Mouse (Mus musculus) MEL (cell line): ENCODE measurements around the gene Mical3. TPM values are rescaled to one million over a fixed set of nuclear protein-coding genes. Genes with fewer than 3 reads are reported as not detected.

ENCODE experiments used
- DNase-seq: peaks from one replicate; pipeline ENCODE4 v3.0.0; 2011; ENCODE audit warnings: low read depth, low spot score
- H3K27ac ChIP-seq: 2 replicates; pipeline ENCODE4 v1.5.1; 2012; ENCODE audit warnings: low read depth, mild to moderate bottlenecking, control low read depth, low read length, moderate library complexity; ENCODE audit not compliant: control insufficient read depth
- H3K27me3 ChIP-seq, 2 experiments: fragments of 150-350 bp in 1 of 2; sonication (generic) in 1 of 2; 2 replicates each; pipeline ENCODE4 v1.6.1; 2012; ENCODE audit warnings: low read length in 2 of 2, mild to moderate bottlenecking in 2 of 2, improper control_type of control experiment in 1 of 2, moderate library complexity in 1 of 2; ENCODE audit not compliant: insufficient read depth in 2 of 2, control insufficient read depth in 1 of 2
- H3K36me3 ChIP-seq, 2 experiments: 2 replicates each; pipeline ENCODE4 v1.6.1; 2012 to 2014; ENCODE audit warnings: low read length in 2 of 2, improper control_type of control experiment in 1 of 2, inconsistent platforms in 1 of 2, mild to moderate bottlenecking in 1 of 2; ENCODE audit not compliant: insufficient read depth in 2 of 2, control insufficient read depth in 1 of 2
- H3K4me1 ChIP-seq, 2 experiments: fragments of 150-350 bp in 1 of 2; sonication (generic) in 1 of 2; 2 replicates each; pipeline ENCODE4 v1.6.1; 2012; ENCODE audit warnings: low read length in 2 of 2, improper control_type of control experiment in 1 of 2, mild to moderate bottlenecking in 1 of 2; ENCODE audit not compliant: insufficient read depth in 2 of 2, control insufficient read depth in 1 of 2
- H3K4me3 ChIP-seq, 2 experiments: fragments of 150-350 bp in 1 of 2; sonication (generic) in 1 of 2; 2 replicates each; pipeline ENCODE4 v1.5.1; 2012; ENCODE audit warnings: low read depth in 2 of 2, low read length in 2 of 2, mild to moderate bottlenecking in 2 of 2, moderate library complexity in 2 of 2, control low read depth in 1 of 2, improper control_type of control experiment in 1 of 2; ENCODE audit not compliant: control insufficient read depth in 1 of 2, insufficient read depth in 1 of 2
- H3K79me2 ChIP-seq: 2 replicates; pipeline ENCODE4 v1.6.1; 2012; ENCODE audit warnings: mild to moderate bottlenecking, low read length, moderate library complexity; ENCODE audit not compliant: control insufficient read depth, poor library complexity, insufficient read depth
- H3K9ac ChIP-seq: 2 replicates; pipeline ENCODE4 v1.6.1; 2012; ENCODE audit warnings: low read depth, mild to moderate bottlenecking, control low read depth, low read length, moderate library complexity; ENCODE audit not compliant: control insufficient read depth, poor library complexity, severe bottlenecking
- H3K9me3 ChIP-seq: fragments of 150-350 bp; sonication (generic); replicated peaks from 2 replicates; pipeline ENCODE4 v1.6.1; 2012; ENCODE audit warnings: mild to moderate bottlenecking, low read length, improper control_type of control experiment, moderate library complexity; ENCODE audit not compliant: insufficient read depth
- CHD1 ChIP-seq: IDR thresholded peaks from 2 replicates; pipeline ENCODE4 v1.6.1; 2012; ENCODE audit warnings: low read depth, mild to moderate bottlenecking, inconsistent platforms, low read length, improper control_type of control experiment
- CTCF ChIP-seq, 3 experiments: IDR thresholded peaks in 2 of 3; conservative IDR thresholded peaks in 1 of 3; 2 replicates each; pipeline ENCODE4 v1.5.1; 2011 to 2012; ENCODE audit warnings: low read length in 3 of 3, low read depth in 2 of 3, mild to moderate bottlenecking in 2 of 3, improper control_type of control experiment in 1 of 3, inconsistent platforms in 1 of 3, mixed read lengths in 1 of 3, moderate library complexity in 1 of 3; ENCODE audit not compliant: control insufficient read depth in 1 of 3, insufficient read depth in 1 of 3, poor library complexity in 1 of 3, severe bottlenecking in 1 of 3
- E2F4 ChIP-seq: IDR thresholded peaks from 2 replicates; pipeline ENCODE4 v1.6.1; 2011; ENCODE audit warnings: low read depth, low read length, improper control_type of control experiment, borderline replicate concordance
- ELF1 ChIP-seq: IDR thresholded peaks from 2 replicates; pipeline ENCODE4 v1.6.1; 2014; ENCODE audit warnings: low read depth, mild to moderate bottlenecking, inconsistent platforms, low read length, improper control_type of control experiment, moderate library complexity
- EP300 ChIP-seq, 2 experiments: IDR thresholded peaks; 2 replicates each; pipeline ENCODE4 v1.6.1; 2011; ENCODE audit warnings: improper control_type of control experiment in 2 of 2, low read length in 2 of 2, low read depth in 1 of 2, mild to moderate bottlenecking in 1 of 2
- ETS1 ChIP-seq: IDR thresholded peaks from 2 replicates; pipeline ENCODE4 v1.6.1; 2012; ENCODE audit warnings: low read depth, mild to moderate bottlenecking, inconsistent platforms, low read length, improper control_type of control experiment, moderate library complexity
- GABPA ChIP-seq: IDR thresholded peaks from 2 replicates; pipeline ENCODE4 v1.6.1; 2012; ENCODE audit warnings: low read depth, mild to moderate bottlenecking, inconsistent platforms, low read length, improper control_type of control experiment, moderate library complexity
- GATA1 ChIP-seq: IDR thresholded peaks from 2 replicates; pipeline ENCODE4 v1.6.1; 2011; ENCODE audit warnings: low read depth, low read length, improper control_type of control experiment
- HCFC1 ChIP-seq: IDR thresholded peaks from 2 replicates; pipeline ENCODE4 v1.6.1; 2012; ENCODE audit warnings: low read depth, mild to moderate bottlenecking, inconsistent platforms, low read length, improper control_type of control experiment, moderate library complexity
- MAFK ChIP-seq: IDR thresholded peaks from 2 replicates; pipeline ENCODE4 v1.6.1; 2011; ENCODE audit warnings: low read depth, mild to moderate bottlenecking, low read length, improper control_type of control experiment, borderline replicate concordance
- MAX ChIP-seq: IDR thresholded peaks from 2 replicates; pipeline ENCODE4 v1.6.1; 2011; ENCODE audit warnings: low read length, improper control_type of control experiment
- MAZ ChIP-seq: IDR thresholded peaks from 2 replicates; pipeline ENCODE4 v1.6.1; 2012; ENCODE audit warnings: low read depth, mild to moderate bottlenecking, inconsistent platforms, low read length, improper control_type of control experiment
- MEF2A ChIP-seq: IDR thresholded peaks from 2 replicates; pipeline ENCODE4 v1.6.1; 2014; ENCODE audit warnings: low read depth, mild to moderate bottlenecking, inconsistent platforms, low read length, improper control_type of control experiment; ENCODE audit not compliant: poor library complexity, insufficient replicate concordance, severe bottlenecking; ENCODE audit errors: extremely low read depth
- MXI1 ChIP-seq: IDR thresholded peaks from 2 replicates; pipeline ENCODE4 v1.6.1; 2011; ENCODE audit warnings: mild to moderate bottlenecking, low read depth, low read length, improper control_type of control experiment
- MYB ChIP-seq: IDR thresholded peaks from 2 replicates; pipeline ENCODE4 v1.6.1; 2011; ENCODE audit warnings: mild to moderate bottlenecking, low read depth, low read length, improper control_type of control experiment
- POLR2AphosphoS2 ChIP-seq: IDR thresholded peaks from 2 replicates; pipeline ENCODE4 v1.6.1; 2011; ENCODE audit warnings: low read length, improper control_type of control experiment
- RAD21 ChIP-seq: IDR thresholded peaks from 2 replicates; pipeline ENCODE4 v1.6.1; 2011; ENCODE audit warnings: mild to moderate bottlenecking, low read depth, low read length, improper control_type of control experiment
- RCOR1 ChIP-seq: IDR thresholded peaks from 2 replicates; pipeline ENCODE4 v1.6.1; 2012; ENCODE audit warnings: low read depth, mild to moderate bottlenecking, inconsistent platforms, low read length, improper control_type of control experiment
- SIN3A ChIP-seq: IDR thresholded peaks from 2 replicates; pipeline ENCODE4 v1.6.1; 2012; ENCODE audit warnings: low read length, improper control_type of control experiment, inconsistent platforms
- SMC3 ChIP-seq: IDR thresholded peaks from 2 replicates; pipeline ENCODE4 v1.6.1; 2011; ENCODE audit warnings: low read depth, low read length, improper control_type of control experiment
- TAL1 ChIP-seq: IDR thresholded peaks from 2 replicates; pipeline ENCODE4 v1.6.1; 2012; ENCODE audit warnings: mild to moderate bottlenecking, inconsistent platforms, low read length, moderate library complexity, mixed read lengths
- TBP ChIP-seq: IDR thresholded peaks from 2 replicates; pipeline ENCODE4 v1.8.0; 2011; ENCODE audit warnings: low read depth, low read length, improper control_type of control experiment
- TCF12 ChIP-seq: IDR thresholded peaks from 2 replicates; pipeline ENCODE4 v1.6.1; 2014; ENCODE audit warnings: low read depth, mild to moderate bottlenecking, inconsistent platforms, low read length, improper control_type of control experiment, moderate library complexity
- UBTF ChIP-seq: IDR thresholded peaks from 2 replicates; pipeline ENCODE4 v1.6.1; 2012; ENCODE audit warnings: low read depth, mild to moderate bottlenecking, inconsistent platforms, low read length, improper control_type of control experiment, moderate library complexity, borderline replicate concordance; ENCODE audit not compliant: insufficient read depth
- USF1 ChIP-seq: IDR thresholded peaks from 2 replicates; pipeline ENCODE4 v1.6.1; 2014; ENCODE audit warnings: low read depth, mild to moderate bottlenecking, inconsistent platforms, low read length, improper control_type of control experiment, moderate library complexity
- ZC3H11A ChIP-seq: IDR thresholded peaks from 2 replicates; pipeline ENCODE4 v1.6.1; 2012; ENCODE audit warnings: low read depth, mild to moderate bottlenecking, inconsistent platforms, low read length, improper control_type of control experiment
- ZKSCAN1 ChIP-seq: IDR thresholded peaks from 2 replicates; pipeline ENCODE4 v1.6.1; 2012; ENCODE audit warnings: low read depth, mild to moderate bottlenecking, inconsistent platforms, low read length, improper control_type of control experiment, moderate library complexity
- ZMIZ1 ChIP-seq: IDR thresholded peaks from 2 replicates; pipeline ENCODE4 v1.6.1; 2012; ENCODE audit warnings: low read depth, mild to moderate bottlenecking, inconsistent platforms, low read length, improper control_type of control experiment, moderate library complexity
- ZNF384 ChIP-seq: IDR thresholded peaks from 2 replicates; pipeline ENCODE4 v1.6.1; 2012; ENCODE audit warnings: low read depth, mild to moderate bottlenecking, inconsistent platforms, low read length, improper control_type of control experiment
- polyA plus RNA-seq, 2 experiments: library from polyadenylated mRNA; stranded (reverse) in 1 of 2; unstranded in 1 of 2; fragments of >175 nt in 1 of 2; fragments of >200 nt in 1 of 2; gene quantifications; 2 replicates each; pipeline versions ENCODE4 v1.2.1 to v1.2.4; 2012; ENCODE audit warnings: low replicate concordance in 2 of 2, low read depth in 1 of 2; ENCODE audit not compliant: insufficient read length in 2 of 2, insufficient read depth in 1 of 2, missing spikeins in 1 of 2
- total RNA-seq: library from RNA; depleted of rRNA; stranded (reverse); fragments of 300-350 nt; gene quantifications from 2 replicates; pipeline ENCODE4 v1.2.3, GENCODE M21; 2012

The Mical3 gene
- total and polyA plus RNA-seq, 3 experiments = 19.8 to 125 (median 31.4) TPM

GRCm38 (mm10) chr6:121084050-121084480 is 46.7 kb downstream of the Mical3 start:
- Histone ChIP-seq H3K36me3 (peaks cover 4 to 17% of the 10 kb centered on the region in 2 experiments), H3K79me2 (peaks cover 56% of the 10 kb centered on the region), H3K9me3 (no peaks in the 10 kb centered on the region), H3K4me3 (no peak overlapping the region), H3K27ac (peak overlapping the region; percentile 77), H3K27me3 (no peaks in the 10 kb centered on the region), H3K9ac (peak overlapping the region; percentile 30), H3K4me1 (peaks cover 14 to 20% of the 10 kb centered on the region in 2 experiments)
- peak; percentile 60 for TF ChIP-seq GATA1
- TF ChIP-seq MYB = no peak
- no peak for TF ChIP-seq ZC3H11A
- TF ChIP-seq MEF2A = no peak
- TF ChIP-seq UBTF = no peak
- TF ChIP-seq CHD1 = no peak
- peak; percentile 67 for TF ChIP-seq RCOR1
- TF ChIP-seq ZMIZ1 = no peak
- peak; percentile 60 for TF ChIP-seq ETS1
- peak; percentile 91 for TF ChIP-seq ZNF384
- TF ChIP-seq EP300 (IDR thresholded peaks at IDR 0.05; ENCODE audit: low read depth in 1 of 2, low read length in 2 of 2) = peak; percentile 61 to 71
- TF ChIP-seq MXI1 = peak; percentile 51
- no peak for TF ChIP-seq SMC3
- TF ChIP-seq ELF1 = peak; percentile 55; the same call in 1 of the 2 replicates
- TF ChIP-seq TCF12 = peak; percentile 83
- TF ChIP-seq TBP = 0 out of 2 replicates have a peak, but pooled peaks have one; percentile 27
- 0 out of 2 replicates have a peak, but pooled peaks have one; percentile 20 for TF ChIP-seq MAZ
- peak; percentile 78 for TF ChIP-seq TAL1
- peak; percentile 71 for TF ChIP-seq SIN3A
- peak; percentile 81 for DNase-seq

DNA sequence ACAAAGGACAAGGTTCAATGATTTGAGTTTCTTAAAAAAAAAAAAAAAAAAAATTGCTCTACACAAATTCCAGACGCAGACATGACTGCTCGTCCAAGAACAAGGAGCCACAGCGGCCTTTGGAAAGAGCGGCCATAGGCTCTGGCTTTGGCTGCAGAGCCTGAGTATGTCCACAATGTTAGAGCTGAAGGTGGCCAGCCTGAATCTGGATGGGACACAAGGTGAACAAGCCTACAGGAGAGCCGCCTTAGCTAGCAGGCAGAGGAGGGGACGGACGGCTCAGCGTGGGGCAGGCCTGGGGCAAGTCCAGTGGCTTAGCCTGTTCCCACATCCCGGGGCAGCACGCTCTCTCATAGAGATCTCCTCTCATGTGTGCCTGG is 48.7 kb downstream of the Mical3 start:
- H3K36me3 ChIP-seq = peaks cover 2 to 18% of the 10 kb centered on the region in 2 experiments
- peaks cover 14 to 27% of the 10 kb centered on the region in 2 experiments for H3K4me1 ChIP-seq
- no peak for DNase-seq
- H3K4me3 ChIP-seq = no peak overlapping the region
- H3K79me2 ChIP-seq = peaks cover 41% of the 10 kb centered on the region
- no peaks in the 10 kb centered on the region for H3K9me3 ChIP-seq
- H3K27me3 ChIP-seq = no peaks in the 10 kb centered on the region
- no peak overlapping the region for H3K9ac ChIP-seq
- no peak for TF ChIP-seq E2F4
- no peak for TF ChIP-seq USF1
- TF ChIP-seq HCFC1 = no peak
- TF ChIP-seq MAX = no peak
- TF ChIP-seq RCOR1 = no peak
- TF ChIP-seq POLR2AphosphoS2 = no peak
- TF ChIP-seq MAFK = no peak
- no peak for TF ChIP-seq ZKSCAN1
- no peak for TF ChIP-seq CTCF (IDR thresholded peaks at IDR 0.05 in 2 of 3, conservative IDR thresholded peaks at IDR 0.05 in 1 of 3; ENCODE audit: control insufficient read depth in 1 of 3, insufficient read depth in 1 of 3, low read depth in 2 of 3, low read length in 3 of 3, poor library complexity in 1 of 3, severe bottlenecking in 1 of 3)
- TF ChIP-seq CHD1 = no peak
- TF ChIP-seq TCF12 = no peak
- TF ChIP-seq ZC3H11A = no peak
- TF ChIP-seq RAD21 = no peak
- no peak for TF ChIP-seq GATA1
- no peak for TF ChIP-seq GABPA
- H3K27ac ChIP-seq = no peak overlapping the region
